Mouse (Mus musculus) heart, adult 9 months (tissue): Measurements from ENCODE around the gene Map3k3.
A peak's percentile ranks its signal among the peaks of the same experiment; 100 is the strongest.
"Not testable (repeated sequence)": the region's sequence is repeated elsewhere in the genome, so short reads cannot be mapped to it uniquely, and the experiment has no call there.

Source experiments
- DNase-seq, 2 experiments: peaks; one replicate each; pipeline ENCODE4 v3.0.0; 2022; ENCODE audit warnings: low spot score in 2 of 2

Gene Map3k3

GRCm38 (mm10) chr11:106076321-106076720, 8.1 kb upstream of the Map3k3 start:
- peak; percentile 33 to 55 for DNase-seq

GRCm38 (mm10) chr11:106084911-106085561, 623 bp downstream of the Map3k3 start:
- DNase-seq: peak; percentile 73 to 79

- peak; percentile 42 to 55 for DNase-seq
Observed at GRCm38 (mm10) chr11:106098223-106098622, 13.8 kb downstream of the Map3k3 start.

- DNase-seq: no peak
Observed at GRCm38 (mm10) chr11:106102866-106103265, 18.5 kb downstream of the Map3k3 start.

GRCm38 (mm10) chr11:106106047-106106587, 21.7 kb downstream of the Map3k3 start:
- peak in 1 of 2 experiments; percentile 21 for DNase-seq

GRCm38 (mm10) chr11:106111688-106112087, 27.3 kb downstream of the Map3k3 start:
- no peak for DNase-seq

GRCm38 (mm10) chr11:106122221-106122620, 37.8 kb downstream of the Map3k3 start:
- no peak for DNase-seq

- DNase-seq: peak; percentile 29 to 64
Observed at GRCm38 (mm10) chr11:106122736-106123135, 38.3 kb downstream of the Map3k3 start.

GRCm38 (mm10) chr11:106124784-106125183, 40.4 kb downstream of the Map3k3 start:
- no peak for DNase-seq

- DNase-seq: no peak
Observed at GRCm38 (mm10) chr11:106125827-106126226, 41.4 kb downstream of the Map3k3 start.

GRCm38 (mm10) chr11:106126727-106127373, 42.4 kb downstream of the Map3k3 start:
- DNase-seq: not testable (repeated sequence)

- DNase-seq: no peak
Observed at GRCm38 (mm10) chr11:106129477-106129876, 45.1 kb downstream of the Map3k3 start.

- DNase-seq: no peak
Observed at GRCm38 (mm10) chr11:106132516-106132915, 48.1 kb downstream of the Map3k3 start.

- DNase-seq: peak; percentile 90 to 92
Observed at GRCm38 (mm10) chr11:106134580-106135528, 50.4 kb downstream of the Map3k3 start.

GRCm38 (mm10) chr11:106151219-106151618, 66.8 kb downstream of the Map3k3 start:
- DNase-seq: no peak

- DNase-seq: no peak
Observed at GRCm38 (mm10) chr11:106152132-106152531, 67.7 kb downstream of the Map3k3 start.

- DNase-seq: no peak
Observed at GRCm38 (mm10) chr11:106154091-106154490, 69.7 kb downstream of the Map3k3 start.

GRCm38 (mm10) chr11:106154770-106155169, 70.4 kb downstream of the Map3k3 start:
- no peak for DNase-seq

- no peak for DNase-seq
Observed at GRCm38 (mm10) chr11:106155761-106156160, 71.3 kb downstream of the Map3k3 start.

GRCm38 (mm10) chr11:106156257-106156656, 71.8 kb downstream of the Map3k3 start:
- no peak for DNase-seq

GRCm38 (mm10) chr11:106157154-106157553, 72.7 kb downstream of the Map3k3 start:
- no peak for DNase-seq
